In the genomic region with DNA sequence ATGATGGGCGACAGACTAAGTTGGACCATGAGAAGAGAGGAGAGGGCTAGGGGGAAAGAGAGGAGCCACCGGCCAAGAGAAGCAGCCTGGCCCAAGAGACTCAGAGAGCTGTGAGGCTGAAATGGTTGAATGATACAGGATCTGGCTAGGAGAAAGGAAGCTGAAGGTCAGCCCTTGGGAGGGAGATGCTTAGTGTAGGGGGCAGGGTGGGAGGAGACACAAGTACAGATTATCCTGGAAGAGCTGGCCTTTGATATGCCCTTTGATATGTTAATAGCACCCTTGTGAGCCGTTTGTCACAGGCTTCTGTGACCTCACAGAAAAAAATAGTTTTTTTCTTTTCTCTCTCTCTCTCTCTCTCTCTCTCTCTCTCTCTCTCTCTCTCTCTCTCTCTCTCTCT, we compare ENCODE assay signal across 17 mouse cellular contexts. TPM values are rescaled to one million over a fixed set of nuclear protein-coding genes. Genes with fewer than 3 reads are reported as not detected.
DNase-seq lines count a peak whose midpoint lies in the region; ATAC-seq and TF ChIP-seq lines count a peak whose summit lies in the region.
"Had no signal": no experiment of that assay in that cellular context is flagged by ENCODE, and none has a peak within 500 bp of the region (broad histone marks: within the 10 kb centered on the region; RNA-seq: fewer than 3 reads in every experiment).

No protein-coding gene starts in this region.

- peaks cover 3% of the 10 kb centered on the region; the same call in 1 of the 2 replicates for H3K9me3 ChIP-seq in forebrain, embryonic 11.5 days (ENCODE audit: control insufficient read depth, low read length)
- H3K9me3 ChIP-seq: limb, embryonic 15.5 days; midbrain, embryonic 10.5 days had no signal

- no peak overlapping the region for H3K4me3 ChIP-seq in heart, adult 2 months
- H3K4me3 ChIP-seq in testis, adult 2 months (ENCODE audit: control insufficient read depth, low read depth, low read length), result peak overlapping the region; percentile 6
- H3K4me3 ChIP-seq in forebrain, embryonic 11.5 days (ENCODE audit: low read depth, low read length), result no peak overlapping the region
- no peak overlapping the region for H3K4me3 ChIP-seq in layer of hippocampus, adult 2 months
- H3K4me3 ChIP-seq: forebrain, embryonic 13.5 days; heart, embryonic 15.5 days; hindbrain, embryonic 10.5 days; limb, embryonic 15.5 days; midbrain, embryonic 10.5 days had no signal

- no peak overlapping the region for H3K27ac ChIP-seq in heart, adult 2 months
- H3K27ac ChIP-seq in testis, adult 2 months (ENCODE audit: control insufficient read depth, insufficient read depth, low read depth, low read length), result peak overlapping the region; percentile 9; the same call in 1 of the 2 replicates
- no peak overlapping the region for H3K27ac ChIP-seq in forebrain, embryonic 11.5 days (ENCODE audit: low read depth, low read length)
- no peak overlapping the region for H3K27ac ChIP-seq in layer of hippocampus, adult 2 months
- H3K27ac ChIP-seq: forebrain, embryonic 13.5 days; heart, embryonic 15.5 days; hindbrain, embryonic 10.5 days; limb, embryonic 15.5 days; midbrain, embryonic 10.5 days had no signal

- DNase-seq in heart, adult 11 months, result peak; percentile 76
- DNase-seq in heart, adult 2 months, result no peak
- DNase-seq in testis, postnatal 10 days (ENCODE audit: low spot score), result no peak
- DNase-seq in adrenal gland, postnatal 25 days, result peak; percentile 20
- no peak for DNase-seq in forebrain, embryonic 11.5 days (ENCODE audit: low spot score)
- DNase-seq in layer of hippocampus, adult 2 months (ENCODE audit: low spot score in 2 of 2), result no peak
- no peak for DNase-seq in left cerebral cortex, adult 9 months (ENCODE audit: low spot score in 2 of 2)
- DNase-seq: cerebellum, adult 9-10 months; right cerebral cortex, postnatal 4 days; thymus, adult 18-20 months had no signal

- H3K4me1 ChIP-seq in heart, adult 2 months (ENCODE audit: control insufficient read depth, insufficient read depth, low read length), result peaks cover 4% of the 10 kb centered on the region
- no peaks in the 10 kb centered on the region; the same call in 1 of the 2 replicates for H3K4me1 ChIP-seq in testis, adult 2 months (ENCODE audit: control insufficient read depth, insufficient read depth, low read length)
- no peaks in the 10 kb centered on the region for H3K4me1 ChIP-seq in forebrain, embryonic 11.5 days (replicated peaks; ENCODE audit: control insufficient read depth, insufficient read depth, low read length)

- intact Hi-C loops in heart, adult 2 months (cut with DNase I), result no loop called here

- no peaks in the 10 kb centered on the region for H3K36me3 ChIP-seq in heart, adult 2 months (ENCODE audit: control insufficient read depth, insufficient read depth, low read length)
- no peaks in the 10 kb centered on the region for H3K36me3 ChIP-seq in testis, adult 2 months (ENCODE audit: control insufficient read depth, insufficient read depth, low read length)
- no peaks in the 10 kb centered on the region for H3K36me3 ChIP-seq in forebrain, embryonic 11.5 days (ENCODE audit: control insufficient read depth, insufficient read depth, low read length)
- H3K36me3 ChIP-seq: heart, embryonic 15.5 days; hindbrain, embryonic 10.5 days; limb, embryonic 15.5 days; midbrain, embryonic 10.5 days had no signal

- 42% methylated on average over 3 of the region's 3 CpGs for WGBS in heart, adult 2 months
- 34% methylated on average over 3 of the region's 3 CpGs for WGBS in forebrain, embryonic 11.5 days

- no peak for TF ChIP-seq POLR2A in heart, adult 2 months (IDR thresholded peaks at IDR 0.05; ENCODE audit: insufficient read depth, low read depth, low read length)
- TF ChIP-seq POLR2A in testis, adult 2 months (IDR thresholded peaks at IDR 0.05; ENCODE audit: control insufficient read depth, low read depth, low read length), result no peak

- H3K9ac ChIP-seq in heart, adult 2 months (ENCODE audit: low read depth, low read length), result no peak overlapping the region
- no peak overlapping the region for H3K9ac ChIP-seq in forebrain, embryonic 11.5 days (ENCODE audit: low read length)
- H3K9ac ChIP-seq: forebrain, embryonic 13.5 days; heart, embryonic 15.5 days; limb, embryonic 15.5 days had no signal

- no peaks in the 10 kb centered on the region for H3K79me2 ChIP-seq in heart, adult 2 months (replicated peaks; ENCODE audit: control insufficient read depth, insufficient read depth, low read length)

- no peak for ATAC-seq in forebrain, embryonic 11.5 days (replicated peaks; ENCODE audit: low FRiP score)
- ATAC-seq: forebrain, embryonic 13.5 days; inflammation-experienced regulatory T-cells, adult 6 months had no signal

- H3K27me3 ChIP-seq in heart, adult 2 months (ENCODE audit: control insufficient read depth, insufficient read depth, low read length), result no peaks in the 10 kb centered on the region
- H3K27me3 ChIP-seq in testis, adult 2 months (ENCODE audit: control insufficient read depth, insufficient read depth, low read length), result no peaks in the 10 kb centered on the region
- H3K27me3 ChIP-seq in forebrain, embryonic 11.5 days (ENCODE audit: control insufficient read depth, insufficient read depth, low read length), result no peaks in the 10 kb centered on the region
- H3K27me3 ChIP-seq: forebrain, embryonic 13.5 days; heart, embryonic 15.5 days; limb, embryonic 15.5 days had no signal

- no peak overlapping the region for H3K4me2 ChIP-seq in forebrain, embryonic 11.5 days (ENCODE audit: low read depth, low read length, severe bottlenecking)
- H3K4me2 ChIP-seq: forebrain, embryonic 13.5 days; limb, embryonic 15.5 days had no signal

- no peak for TF ChIP-seq EP300 in heart, adult 2 months (IDR thresholded peaks at IDR 0.05; ENCODE audit: insufficient read depth, low read depth, low read length)

- no peak for TF ChIP-seq CTCF in heart, adult 2 months (IDR thresholded peaks at IDR 0.05)
- no peak for TF ChIP-seq CTCF in testis, adult 2 months (IDR thresholded peaks at IDR 0.05; ENCODE audit: control insufficient read depth, insufficient read depth, insufficient replicate concordance, low read depth, low read length)
- no peak for TF ChIP-seq CTCF in layer of hippocampus, adult 2 months (conservative IDR thresholded peaks at IDR 0.05)

RNA-seq across cellular contexts. Expression of gene Cggbp1, which starts 33.3 kb away (rescaled TPM):
- 10 to 100 TPM; 37.1 to 37.4 TPM for total RNA-seq in heart, adult 2 months (2021)
- polyA plus RNA-seq in heart, adult 2 months (2012; rRNA removed), result 7.9 and 17.9 TPM in 2 replicates
- polyA plus RNA-seq in testis, adult 2 months (2012; rRNA removed), result 11.9 and 12.9 TPM in 2 replicates
- 136 and 153 TPM in 2 replicates for total RNA-seq in adrenal gland, postnatal 25 days (2021)
- polyA plus RNA-seq in forebrain, embryonic 11.5 days (2014; fragmentation: Nextera tagmentation; extraction: Ambion mirVana), result 125 and 132 TPM in 2 replicates
- total RNA-seq in layer of hippocampus, adult 2 months (2021), result 10 to 100 TPM; 60.2 to 61.3 TPM

RNA-seq across cellular contexts. Expression of gene Zfp654, which starts 33.7 kb away (rescaled TPM):
- 10 to 100 TPM in 1 of 2 experiments, 1 to 10 TPM in 1; 7.2 to 10.6 TPM for total RNA-seq in heart, adult 2 months (2021)
- 1.3 and 2.9 TPM in 2 replicates for polyA plus RNA-seq in heart, adult 2 months (2012; rRNA removed)
- polyA plus RNA-seq in testis, adult 2 months (2012; rRNA removed), result 34.9 and 41.3 TPM in 2 replicates
- 23.1 and 23.3 TPM in 2 replicates for total RNA-seq in adrenal gland, postnatal 25 days (2021)
- 8.0 and 8.9 TPM in 2 replicates for polyA plus RNA-seq in forebrain, embryonic 11.5 days (2014; fragmentation: Nextera tagmentation; extraction: Ambion mirVana)
- 10 to 100 TPM; 14.9 to 15.8 TPM for total RNA-seq in layer of hippocampus, adult 2 months (2021)

Comparison
In these comparisons a context has a peak if more than half of its experiments do, and no peak if none do; other contexts are left out.
1. DNase-seq: peak in heart, adult 11 months (single experiment) and adrenal gland, postnatal 25 days (single experiment); none in heart, adult 2 months (0 of 2), testis, postnatal 10 days (single experiment), forebrain, embryonic 11.5 days (single experiment), layer of hippocampus, adult 2 months (0 of 2) and left cerebral cortex, adult 9 months (0 of 2).